Mouse (Mus musculus) monocyte, adult 59 days (primary cell): ENCODE results near the gene Rex2. TPM values are rescaled to one million over a fixed set of nuclear protein-coding genes. Genes with fewer than 3 reads are reported as not detected.

Source experiments
- total RNA-seq, 2 experiments: library from RNA; stranded (reverse); gene quantifications; one replicate each; pipeline ENCODE4 v1.2.4; 2023

The Rex2 gene
- under 1 TPM; 0.60 to 0.82 TPM for total RNA-seq

GRCm38 (mm10) chr4:147021550-147021949 is at the start of gene Rex2:
Gene Rex2 (plus strand): TSS chr4:147021850.

Other genes starting within 250 kb of the Rex2 start
- gene Gm21411, start 112.3 kb upstream of the Rex2 start, total RNA-seq: not detected
- gene Zfp989, start 49.9 kb upstream of the Rex2 start, total RNA-seq: under 1 TPM in 1 of 2 experiments, not detected in 1; 0.86 TPM
- 10 to 100 TPM; 20.9 to 21.8 TPM for gene Zfp991, start 110.2 kb downstream of the Rex2 start, total RNA-seq